Mouse (Mus musculus) hindbrain, embryonic 10.5 days (tissue): ENCODE results near the gene Gm1553. TPM values are rescaled to one million over a fixed set of nuclear protein-coding genes. Genes with fewer than 3 reads are reported as not detected.

Experiments
- DNase-seq: peaks from one replicate; pipeline ENCODE4 v3.0.0-alpha.2; 2017; ENCODE audit warnings: low spot score
- H3K27ac ChIP-seq: fragments of 300-500 bp; sonication (generic); 2 replicates; pipeline ENCODE4 v1.5.1; 2016; ENCODE audit warnings: mild to moderate bottlenecking, moderate library complexity
- H3K27me3 ChIP-seq: fragments of 300-500 bp; sonication (generic); 2 replicates; pipeline ENCODE4 v1.6.1; 2016; ENCODE audit warnings: mild to moderate bottlenecking; ENCODE audit not compliant: poor library complexity, insufficient read depth, severe bottlenecking
- H3K36me3 ChIP-seq: fragments of 300-500 bp; sonication (generic); 2 replicates; pipeline ENCODE4 v1.6.1; 2016; ENCODE audit warnings: mild to moderate bottlenecking, moderate library complexity
- H3K4me1 ChIP-seq: fragments of 300-500 bp; sonication (generic); replicated peaks from 2 replicates; pipeline ENCODE4 v1.6.1; 2016; ENCODE audit warnings: mild to moderate bottlenecking
- H3K4me3 ChIP-seq: fragments of 300-500 bp; sonication (generic); 2 replicates; pipeline ENCODE4 v1.5.1; 2016; ENCODE audit warnings: mild to moderate bottlenecking, moderate library complexity
- H3K9me3 ChIP-seq: fragments of 300-500 bp; sonication (generic); 2 replicates; pipeline ENCODE4 v1.6.1; 2016; ENCODE audit warnings: mild to moderate bottlenecking, moderate library complexity
- WGBS: fragments of 180-500 bp; shearing (Covaris S2); methylation state at CpG from one replicate; pipeline ENCODE4 v1.1.7; 2016; 5-methylcytosine and 5-hydroxymethylcytosine counted together
- polyA plus RNA-seq: library from polyadenylated mRNA; unstranded; fragments of >200 nt; fragmentation: Nextera tagmentation; extraction: Ambion mirVana; gene quantifications from 2 replicates; pipeline ENCODE4 v1.2.1, GENCODE M21; 2016

The Gm1553 gene
- not detected in 2 replicates for polyA plus RNA-seq

DNA sequence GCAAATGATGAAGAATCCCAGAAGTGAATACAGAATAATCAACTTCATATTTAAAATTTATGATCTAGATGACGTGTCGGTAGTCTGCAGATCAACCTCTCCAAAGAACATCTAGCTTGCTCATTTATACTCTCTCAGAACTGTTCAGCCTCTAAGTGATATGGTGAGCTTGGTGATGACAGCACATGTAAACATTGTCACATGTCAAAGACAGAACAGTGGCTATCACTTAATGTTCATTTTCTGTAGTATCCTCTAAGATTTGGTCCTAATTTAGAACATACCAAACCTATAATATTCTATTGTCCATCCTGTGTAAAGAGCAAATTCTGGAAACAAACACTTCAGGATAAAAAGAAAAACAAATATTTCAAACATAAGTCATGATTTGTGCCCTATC lies at the start of gene Gm1553:
Gm1553 (minus strand) TSS at position 101 of the 400 bp plus-strand sequence.
- Histone ChIP-seq H3K4me3 (no peak within 1 kb of the TSS), H3K27me3 (no peaks in the 10 kb centered on the region), H3K4me1 (no peaks in the 10 kb centered on the region), H3K36me3 (no peaks in the 10 kb centered on the region), H3K27ac (no peak within 1 kb of the TSS), H3K9me3 (peaks cover 3% of the 10 kb centered on the region; the same call in 1 of the 2 replicates)
- no peak for DNase-seq
- WGBS, result 91% methylated on average over 2 of the region's 2 CpGs

Other genes starting within 250 kb of the Gm1553 start
- gene 4932415D10Rik, start 176.0 kb downstream of the Gm1553 start, polyA plus RNA-seq, result not detected in 2 replicates
- gene Gm4924, start 138.4 kb downstream of the Gm1553 start, polyA plus RNA-seq, result 7.6 and 9.6 TPM in 2 replicates
- 36.1 and 37.4 TPM in 2 replicates for gene 1190007I07Rik, start 130.6 kb upstream of the Gm1553 start, polyA plus RNA-seq
- 264 and 265 TPM in 2 replicates for gene Tdg, start 137.2 kb upstream of the Gm1553 start, polyA plus RNA-seq
- gene Glt8d2, start 198.0 kb upstream of the Gm1553 start, polyA plus RNA-seq, result 1.1 and 1.9 TPM in 2 replicates
- gene Hcfc2, start 203.5 kb upstream of the Gm1553 start, polyA plus RNA-seq, result 26.4 and 27.1 TPM in 2 replicates